Mouse (Mus musculus) ES-E14 (cell line): Measurements from ENCODE around the gene Etv6. TPM values are rescaled to one million over a fixed set of nuclear protein-coding genes. Genes with fewer than 3 reads are reported as not detected.

ENCODE experiments used
- DNase-seq: peaks from one replicate; pipeline ENCODE4 v3.0.0-alpha.2; 2013; ENCODE audit warnings: low read depth, low spot score
- H3K27ac ChIP-seq: 2 replicates; pipeline ENCODE4 v1.5.1; 2012; ENCODE audit warnings: low read depth, mild to moderate bottlenecking, low read length, moderate library complexity, mixed read lengths; ENCODE audit not compliant: poor library complexity, insufficient read depth, severe bottlenecking
- H3K36me3 ChIP-seq: 2 replicates; pipeline ENCODE4 v1.6.1; 2012; ENCODE audit warnings: mild to moderate bottlenecking, low read length, moderate library complexity, mixed read lengths; ENCODE audit not compliant: control insufficient read depth, poor library complexity, insufficient read depth, severe bottlenecking
- H3K4me1 ChIP-seq, 2 experiments: fragments of 150-350 bp in 1 of 2; sonication (generic) in 1 of 2; 2 replicates each; pipeline ENCODE4 v1.6.1; 2012; ENCODE audit warnings: low read length in 2 of 2, mild to moderate bottlenecking in 1 of 2, mixed read lengths in 1 of 2; ENCODE audit not compliant: control insufficient read depth in 2 of 2, insufficient read depth in 2 of 2, poor library complexity in 1 of 2
- H3K4me3 ChIP-seq, 2 experiments: fragments of 150-350 bp in 1 of 2; sonication (generic) in 1 of 2; 2 replicates each; pipeline ENCODE4 v1.5.1; 2012; ENCODE audit warnings: low read length in 2 of 2, low read depth in 1 of 2, mild to moderate bottlenecking in 1 of 2, mixed read lengths in 1 of 2; ENCODE audit not compliant: insufficient read depth in 1 of 2, poor library complexity in 1 of 2, severe bottlenecking in 1 of 2
- H3K9ac ChIP-seq: 2 replicates; pipeline ENCODE4 v1.6.1; 2012; ENCODE audit warnings: low read depth, mild to moderate bottlenecking, low read length, mixed read lengths; ENCODE audit not compliant: poor library complexity, insufficient read depth, severe bottlenecking
- H3K9me3 ChIP-seq: fragments of 150-350 bp; sonication (generic); 2 replicates; pipeline ENCODE4 v1.6.1; 2012; ENCODE audit warnings: low read depth, mild to moderate bottlenecking, low read length; ENCODE audit not compliant: control insufficient read depth, insufficient read depth
- CHD2 ChIP-seq: IDR thresholded peaks from 2 replicates; pipeline ENCODE4 v1.6.1; 2014; ENCODE audit warnings: mild to moderate bottlenecking, low read depth, low read length, inconsistent platforms
- HCFC1 ChIP-seq: IDR thresholded peaks from 2 replicates; pipeline ENCODE4 v1.6.1; 2012; ENCODE audit warnings: low read length, inconsistent platforms, borderline replicate concordance; ENCODE audit not compliant: insufficient read depth
- MAFK ChIP-seq: IDR thresholded peaks from 2 replicates; pipeline ENCODE4 v1.6.1; 2014; ENCODE audit warnings: mild to moderate bottlenecking, low read depth, low read length, inconsistent platforms; ENCODE audit not compliant: insufficient read depth
- ZC3H11A ChIP-seq: IDR thresholded peaks from 2 replicates; pipeline ENCODE4 v1.6.1; 2012; ENCODE audit warnings: low read depth, mild to moderate bottlenecking, inconsistent platforms, low read length, borderline replicate concordance
- ZNF384 ChIP-seq: IDR thresholded peaks from 2 replicates; pipeline ENCODE4 v1.6.1; 2012; ENCODE audit warnings: low read depth, low read length, inconsistent platforms
- in situ Hi-C, 2 experiments: fragments of 600-800 bp; cut with MboI; formaldehyde crosslinking; loops; one replicate each; pipeline ENCODE4 v1.15.1; 2025; ENCODE audit warnings: low sequenced_read_pairs in 2 of 2, inconsistent platforms in 1 of 2; ENCODE audit not compliant: unreplicated experiment in 2 of 2
- total RNA-seq: library from RNA; depleted of rRNA; stranded (reverse); fragments of 300-350 nt; gene quantifications from 2 replicates; pipeline ENCODE4 v1.2.3, GENCODE M21; 2012

Gene Etv6
- total RNA-seq, 1 experiment, result 11.8 TPM

DNA sequence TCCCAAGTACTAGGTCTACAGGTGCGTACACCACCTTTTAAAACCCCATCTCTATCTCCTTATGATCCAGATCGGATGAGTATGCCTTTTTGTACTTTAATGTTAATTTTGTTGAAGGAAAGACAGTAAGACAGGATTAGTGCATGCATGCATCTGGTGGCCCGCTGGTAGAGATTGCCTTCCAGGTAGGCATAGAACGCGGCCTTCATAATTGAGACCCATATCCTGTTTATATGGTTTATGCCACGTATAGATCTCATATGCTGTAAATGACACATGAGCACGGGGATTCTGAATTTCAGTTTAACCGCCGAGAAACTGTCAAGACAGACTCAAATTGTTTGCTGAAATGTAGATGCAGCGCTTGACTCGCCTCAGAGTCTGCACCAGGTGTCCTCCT lies 133.3 kb downstream of the Etv6 start:
- in situ Hi-C loops, result no loop called here
- no peaks in the 10 kb centered on the region for H3K9me3 ChIP-seq
- no peaks in the 10 kb centered on the region for H3K4me1 ChIP-seq
- no peak overlapping the region for H3K4me3 ChIP-seq
- no peak for DNase-seq
- no peak overlapping the region for H3K27ac ChIP-seq
- TF ChIP-seq CHD2, result no peak
- TF ChIP-seq MAFK, result no peak
- TF ChIP-seq ZC3H11A, result no peak
- no peak for TF ChIP-seq HCFC1
- TF ChIP-seq ZNF384, result no peak
- H3K9ac ChIP-seq, result no peak overlapping the region
- H3K36me3 ChIP-seq, result no peaks in the 10 kb centered on the region; the same call in 1 of the 2 replicates

DNA sequence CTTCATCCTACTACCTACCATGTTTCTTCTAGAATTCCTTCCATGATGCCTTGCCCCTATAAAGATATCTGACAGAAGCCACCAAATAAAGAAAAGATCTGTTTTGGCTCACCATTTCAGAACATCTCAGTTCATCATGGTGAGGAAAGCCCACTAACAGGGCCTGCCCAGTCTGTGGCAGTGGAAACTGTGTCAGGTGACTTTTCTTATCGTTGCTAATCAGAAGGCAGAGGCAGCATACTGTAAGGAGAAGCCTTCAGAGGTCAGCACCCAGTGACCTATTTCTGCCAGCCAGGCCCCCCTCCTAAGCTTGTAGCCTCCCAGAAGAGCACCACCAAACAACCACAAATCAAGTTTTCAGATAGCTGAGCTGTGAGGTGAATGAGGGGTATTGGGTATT lies 135.7 kb downstream of the Etv6 start:
- in situ Hi-C loops, result no loop called here
- Histone ChIP-seq H3K9ac (no peak overlapping the region), H3K36me3 (no peaks in the 10 kb centered on the region), H3K27ac (no peak overlapping the region), H3K4me1 (no peaks in the 10 kb centered on the region), H3K4me3 (no peak overlapping the region), H3K9me3 (no peaks in the 10 kb centered on the region)
- TF ChIP-seq MAFK (no peak), ZC3H11A (no peak), CHD2 (no peak), HCFC1 (no peak), ZNF384 (no peak)
- no peak for DNase-seq

DNA sequence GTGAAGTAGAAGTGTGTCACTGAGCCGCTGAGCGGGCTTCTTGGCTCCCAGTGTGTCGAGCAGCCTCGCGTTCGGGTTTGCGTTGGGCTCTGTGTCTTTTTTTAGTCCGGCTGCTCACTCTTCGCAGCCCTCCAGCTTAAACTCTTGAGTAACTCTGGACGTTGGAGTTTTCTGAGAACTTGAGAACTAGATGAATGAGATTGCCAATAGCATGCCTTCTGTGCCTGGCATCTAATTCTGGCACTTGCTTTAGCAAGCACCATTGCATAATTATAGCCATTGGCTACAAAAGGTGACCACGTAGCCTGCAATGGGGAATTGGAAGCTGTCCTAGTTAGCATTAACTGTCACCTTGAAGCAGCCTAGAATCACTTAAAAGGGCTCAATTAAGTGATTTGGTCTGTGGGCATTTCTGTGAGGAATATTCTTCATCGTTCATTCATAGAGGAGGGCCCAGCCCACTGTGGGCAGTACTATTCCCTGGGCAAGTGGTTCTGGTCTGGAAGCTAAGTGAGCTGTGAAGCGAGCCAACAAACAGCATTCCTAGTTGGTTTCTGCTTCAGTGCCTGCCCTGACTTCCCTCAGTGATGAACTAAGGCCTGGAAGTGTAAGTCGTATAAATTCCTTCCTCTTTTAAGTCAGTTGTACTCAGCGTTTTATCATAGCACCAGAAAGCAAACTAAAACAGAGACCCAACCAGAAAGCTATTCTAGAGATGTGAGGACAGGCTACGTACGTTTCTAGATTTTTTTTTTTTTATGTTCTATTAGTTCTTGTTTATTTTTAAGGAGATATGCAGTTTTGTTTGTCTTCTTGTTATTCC lies 136.6 kb downstream of the Etv6 start:
- in situ Hi-C loops, result no loop called here
- DNase-seq, result no peak
- Histone ChIP-seq H3K36me3 (no peaks in the 10 kb centered on the region), H3K9me3 (no peaks in the 10 kb centered on the region), H3K27ac (no peak overlapping the region), H3K4me1 (no peaks in the 10 kb centered on the region), H3K9ac (no peak overlapping the region), H3K4me3 (no peak overlapping the region)
- TF ChIP-seq ZC3H11A (no peak), CHD2 (no peak), ZNF384 (no peak), MAFK (no peak), HCFC1 (no peak)

DNA sequence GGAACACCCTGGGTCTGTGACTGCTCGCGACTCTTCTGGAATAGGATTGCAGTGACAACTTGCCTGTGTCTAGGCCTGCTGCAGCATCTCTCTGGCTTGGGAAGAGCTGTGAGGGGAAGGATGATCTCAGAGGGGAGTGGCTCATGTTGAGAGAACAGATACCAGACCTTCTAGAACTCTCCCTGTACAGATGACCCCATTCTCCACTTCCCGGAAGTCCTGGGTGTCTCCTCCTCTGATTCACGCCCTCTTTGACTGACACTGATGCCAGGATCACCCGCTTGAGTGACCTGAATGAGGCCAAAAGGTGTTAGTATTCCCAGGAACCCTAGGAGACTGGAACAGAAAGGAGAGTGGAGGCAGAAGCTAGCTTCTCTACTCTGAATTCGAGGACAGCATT lies 137.9 kb downstream of the Etv6 start:
- no peak overlapping the region for H3K9ac ChIP-seq
- no peak overlapping the region for H3K27ac ChIP-seq
- H3K4me3 ChIP-seq, result no peak overlapping the region
- no peaks in the 10 kb centered on the region for H3K4me1 ChIP-seq
- no peaks in the 10 kb centered on the region for H3K9me3 ChIP-seq
- in situ Hi-C loops, result no loop called here
- H3K36me3 ChIP-seq, result no peaks in the 10 kb centered on the region
- TF ChIP-seq ZC3H11A (no peak), ZNF384 (no peak), CHD2 (no peak), MAFK (no peak), HCFC1 (no peak)
- DNase-seq, result no peak
